Mouse (Mus musculus): Measurements from ENCODE around the gene Mvk. TPM values are rescaled to one million over a fixed set of nuclear protein-coding genes. Genes with fewer than 3 reads are reported as not detected.

Gene Mvk
- polyA plus RNA-seq (2021; fragmentation: Nextera tagmentation) = 26.3 and 28.4 TPM in 2 replicates
- long read RNA-seq, experiment 1, transcript Mvk-202 (11 exons, 1,602 nt) = minor isoform, 13 of 171 reads
- long read RNA-seq, experiment 1, transcript Mvk-201 (11 exons, 1,660 nt) = major isoform, 93 of 171 reads
- long read RNA-seq, experiment 1, partial matches to known transcripts = 12 of 171 reads
- long read RNA-seq, experiment 1, other reads (novel, unspliced or antisense) = 53 of 171 reads
- long read RNA-seq, experiment 2, transcript Mvk-201 (11 exons, 1,660 nt) = major isoform, 17 of 47 reads
- long read RNA-seq, experiment 2, transcript Mvk-202 (11 exons, 1,602 nt) = minor isoform, 5 of 47 reads
- long read RNA-seq, experiment 2, partial matches to known transcripts = 6 of 47 reads
- long read RNA-seq, experiment 2, other reads (novel, unspliced or antisense) = 18 of 47 reads

DNA sequence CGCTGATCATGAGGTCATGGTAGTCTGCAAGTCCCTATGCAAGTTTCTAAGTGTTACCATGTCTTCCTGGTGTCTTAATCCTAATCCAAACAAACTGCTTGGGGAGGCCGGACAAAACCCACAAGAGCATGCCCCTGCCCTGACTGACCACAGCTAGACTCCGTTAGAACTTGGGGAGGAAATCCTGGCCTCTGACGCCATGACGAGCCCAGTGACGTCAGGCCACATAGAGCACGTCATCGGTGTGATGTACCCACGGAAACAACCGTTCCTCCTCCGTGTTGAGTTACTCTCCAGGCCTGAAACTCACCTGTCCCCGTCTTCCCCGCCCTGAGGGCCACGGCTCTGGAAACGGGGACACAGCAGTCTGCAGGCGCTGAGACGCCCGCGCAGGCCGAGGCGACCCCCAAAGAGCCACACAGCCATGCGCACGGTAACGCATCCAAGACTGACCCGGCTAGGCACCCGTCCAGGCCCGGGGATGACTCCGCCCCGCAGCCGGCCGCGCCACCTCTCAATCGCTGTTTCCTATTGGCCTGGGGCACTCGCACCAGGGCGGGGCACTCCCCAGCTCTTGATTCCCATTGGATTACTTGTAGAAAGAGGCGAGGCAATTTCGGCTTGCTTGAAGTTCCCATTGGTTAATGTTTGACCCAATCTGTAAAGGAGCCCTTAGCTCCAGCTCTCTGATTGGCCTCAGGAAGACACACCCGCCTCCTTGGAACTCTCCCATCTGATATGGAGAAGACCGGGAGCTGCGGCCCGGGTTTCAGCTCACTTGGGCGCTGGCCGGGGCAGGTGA lies at the start of gene Mvk, which contains the start of gene Mmab:
TSS of gene Mvk (plus strand) at position 704 of the 802 bp plus-strand sequence.
TSS of gene Mmab (minus strand) at position 495 of the 802 bp plus-strand sequence.

Other genes with a start within 250 kb of the Mvk start
- not detected in 2 replicates for gene Foxn4, start 170.5 kb upstream of the Mvk start, polyA plus RNA-seq (2021; fragmentation: Nextera tagmentation)
- gene Myo1h, start 155.1 kb upstream of the Mvk start, polyA plus RNA-seq (2021; fragmentation: Nextera tagmentation) = 0.83 and 0.94 TPM in 2 replicates
- 30.7 and 31.9 TPM in 2 replicates for gene Kctd10, start 63.8 kb upstream of the Mvk start, polyA plus RNA-seq (2021; fragmentation: Nextera tagmentation)
- 34.7 and 92.1 TPM in 2 replicates for gene Ube3b, start 63.7 kb upstream of the Mvk start, polyA plus RNA-seq (2021; fragmentation: Nextera tagmentation)
- 17.7 and 18.1 TPM in 2 replicates for gene Mmab, start 209 bp upstream of the Mvk start, polyA plus RNA-seq (2021; fragmentation: Nextera tagmentation)
- 0.51 and 2.6 TPM in 2 replicates for gene Fam222a, start 123.7 kb downstream of the Mvk start, polyA plus RNA-seq (2021; fragmentation: Nextera tagmentation)
- 0.68 and 0.77 TPM in 2 replicates for gene Trpv4, start 214.2 kb downstream of the Mvk start, polyA plus RNA-seq (2021; fragmentation: Nextera tagmentation)
- 71.3 and 91.9 TPM in 2 replicates for gene Gltp, start 246.7 kb downstream of the Mvk start, polyA plus RNA-seq (2021; fragmentation: Nextera tagmentation)